8 mouse cellular contexts compared by ENCODE assay signal in the genomic region with DNA sequence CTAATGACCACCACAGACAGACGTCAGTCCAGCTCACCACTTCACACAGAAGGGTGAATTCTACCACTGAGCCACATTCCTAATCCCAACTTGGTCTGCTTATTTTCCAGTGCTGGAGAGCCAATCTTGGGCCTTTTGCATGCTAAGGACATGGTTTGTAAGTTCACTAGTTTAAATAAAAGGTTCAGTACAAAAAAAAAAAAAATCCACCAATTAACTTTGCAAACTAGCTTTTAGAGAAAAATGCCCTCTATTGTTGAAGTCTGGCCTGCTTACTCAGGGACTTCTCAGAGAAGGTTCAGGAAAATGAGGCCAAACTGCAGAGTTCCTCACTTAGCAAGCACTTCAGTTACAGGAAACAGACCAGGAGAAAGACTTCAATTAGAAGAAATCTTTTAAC. TPM values are rescaled to one million over a fixed set of nuclear protein-coding genes. Genes with fewer than 3 reads are reported as not detected.
A peak's percentile ranks its signal among the peaks of the same experiment; 100 is the strongest.
DNase-seq lines count a peak whose midpoint lies in the region; ATAC-seq and TF ChIP-seq lines count a peak whose summit lies in the region.

No protein-coding gene starts in this region.

- intact Hi-C loops in left cerebral cortex, postnatal 36 days (cut with DNase I), result no loop called here

- no peak for TF ChIP-seq EP300 in heart, postnatal 0 days (IDR thresholded peaks at IDR 0.05; ENCODE audit: low read depth)
- no peak for TF ChIP-seq EP300 in MEL (IDR thresholded peaks at IDR 0.05; ENCODE audit: low read depth in 1 of 2, low read length in 2 of 2)

- no peak for TF ChIP-seq CTCF in heart, postnatal 0 days (IDR thresholded peaks at IDR 0.05; ENCODE audit: low read depth)
- TF ChIP-seq CTCF in MEL (IDR thresholded peaks at IDR 0.05 in 2 of 3, conservative IDR thresholded peaks at IDR 0.05 in 1 of 3; ENCODE audit: control insufficient read depth in 1 of 3, insufficient read depth in 1 of 3, low read depth in 2 of 3, low read length in 3 of 3, poor library complexity in 1 of 3, severe bottlenecking in 1 of 3), result no peak

- no peak for TF ChIP-seq RAD21 in MEL (IDR thresholded peaks at IDR 0.05; ENCODE audit: low read depth, low read length)

- peak overlapping the region; percentile 65 for H3K9ac ChIP-seq in heart, postnatal 0 days (replicated peaks; ENCODE audit: low read depth, low read length)
- H3K9ac ChIP-seq in MEL (ENCODE audit: control insufficient read depth, low read depth, low read length, poor library complexity, severe bottlenecking), result peak overlapping the region; percentile 93
- no peak overlapping the region for H3K9ac ChIP-seq in midbrain, embryonic 12.5 days (replicated peaks)

- H3K9me3 ChIP-seq in heart, postnatal 0 days (replicated peaks; ENCODE audit: control insufficient read depth, low read length), result no peaks in the 10 kb centered on the region; the same call in 1 of the 2 replicates
- H3K9me3 ChIP-seq in MEL (replicated peaks; ENCODE audit: insufficient read depth, low read length), result no peaks in the 10 kb centered on the region
- peaks cover 13% of the 10 kb centered on the region for H3K9me3 ChIP-seq in hindbrain, embryonic 10.5 days
- peaks cover 8% of the 10 kb centered on the region; the same call in 1 of the 2 replicates for H3K9me3 ChIP-seq in midbrain, embryonic 12.5 days

- DNase-seq in heart, postnatal 0 days (ENCODE audit: low spot score), result no peak
- no peak for DNase-seq in heart, adult 18-20 months
- DNase-seq in MEL (ENCODE audit: low read depth, low spot score), result peak; percentile 54
- DNase-seq in hindbrain, embryonic 10.5 days (ENCODE audit: low spot score), result no peak
- DNase-seq in frontal cortex, postnatal 36 days (ENCODE audit: low spot score in 2 of 2), result no peak
- DNase-seq in cerebellum, adult 18-20 months, result no peak
- no peak for DNase-seq in left cerebral cortex, postnatal 36 days (ENCODE audit: low spot score in 2 of 2)

- no peaks in the 10 kb centered on the region for H3K27me3 ChIP-seq in heart, postnatal 0 days (ENCODE audit: control insufficient read depth, insufficient read depth, low read length)
- no peaks in the 10 kb centered on the region for H3K27me3 ChIP-seq in MEL (ENCODE audit: control insufficient read depth in 1 of 2, insufficient read depth in 2 of 2, low read length in 2 of 2)
- peaks cover 11% of the 10 kb centered on the region; the same call in 1 of the 2 replicates for H3K27me3 ChIP-seq in hindbrain, embryonic 10.5 days (ENCODE audit: insufficient read depth, poor library complexity, severe bottlenecking)
- peaks cover 28% of the 10 kb centered on the region for H3K27me3 ChIP-seq in midbrain, embryonic 12.5 days

- no peak for TF ChIP-seq POLR2A in MEL (IDR thresholded peaks at IDR 0.05; ENCODE audit: control insufficient read depth in 1 of 2, insufficient read depth in 1 of 2, low read depth in 1 of 2, low read length in 2 of 2, poor library complexity in 1 of 2)

- no peaks in the 10 kb centered on the region; the same call in 1 of the 2 replicates for H3K36me3 ChIP-seq in heart, postnatal 0 days (replicated peaks; ENCODE audit: control insufficient read depth, insufficient read depth, low read length)
- H3K36me3 ChIP-seq in MEL (ENCODE audit: control insufficient read depth in 1 of 2, insufficient read depth in 2 of 2, low read length in 2 of 2), result peaks cover 0 to 22% of the 10 kb centered on the region in 2 experiments; a peak in 2 of 4 replicates
- H3K36me3 ChIP-seq in hindbrain, embryonic 10.5 days, result 0 out of 2 replicates have a peak, but pooled peaks cover under 1% of the 10 kb centered on the region
- H3K36me3 ChIP-seq in midbrain, embryonic 12.5 days, result 0 out of 2 replicates have a peak, but pooled peaks cover 3% of the 10 kb centered on the region

- no peak for ATAC-seq in heart, postnatal 0 days (ENCODE audit: insufficient read depth, low read depth)
- no peak for ATAC-seq in midbrain, embryonic 12.5 days (ENCODE audit: low FRiP score, low read depth)

- peak overlapping the region; percentile 81 for H3K4me3 ChIP-seq in heart, postnatal 0 days (ENCODE audit: low read depth, low read length)
- H3K4me3 ChIP-seq in MEL (ENCODE audit: control insufficient read depth in 1 of 2, insufficient read depth in 1 of 2, low read depth in 2 of 2, low read length in 2 of 2), result peak overlapping the region; percentile 85 to 95
- peak overlapping the region; percentile 75 for H3K4me3 ChIP-seq in hindbrain, embryonic 10.5 days
- peak overlapping the region; percentile 65; the same call in 1 of the 2 replicates for H3K4me3 ChIP-seq in midbrain, embryonic 12.5 days

- 77% methylated on average over 1 of the region's 1 CpGs for WGBS in heart, postnatal 0 days
- whole genome bisulfite sequencing in hindbrain, embryonic 10.5 days, result 69% methylated on average over 1 of the region's 1 CpGs
- WGBS in midbrain, embryonic 12.5 days, result 53% methylated on average over 1 of the region's 1 CpGs

- H3K27ac ChIP-seq in heart, postnatal 0 days (ENCODE audit: low read depth), result no peak overlapping the region
- peak overlapping the region; percentile 61; the same call in 1 of the 2 replicates for H3K27ac ChIP-seq in MEL (ENCODE audit: control insufficient read depth, low read depth, low read length)
- no peak overlapping the region for H3K27ac ChIP-seq in hindbrain, embryonic 10.5 days
- no peak overlapping the region for H3K27ac ChIP-seq in midbrain, embryonic 12.5 days (replicated peaks)

- peak overlapping the region; percentile 79 for H3K4me2 ChIP-seq in heart, postnatal 0 days (ENCODE audit: low read depth, low read length)
- peak overlapping the region; percentile 98 for H3K4me2 ChIP-seq in midbrain, embryonic 12.5 days (replicated peaks)

- H3K4me1 ChIP-seq in heart, postnatal 0 days (ENCODE audit: control insufficient read depth, insufficient read depth), result no peaks in the 10 kb centered on the region; the same call in 1 of the 2 replicates
- H3K4me1 ChIP-seq in MEL (ENCODE audit: control insufficient read depth in 1 of 2, insufficient read depth in 2 of 2, low read length in 2 of 2), result peaks cover 2 to 7% of the 10 kb centered on the region in 2 experiments; a peak in 3 of 4 replicates
- peaks cover 12% of the 10 kb centered on the region for H3K4me1 ChIP-seq in hindbrain, embryonic 10.5 days (replicated peaks)
- peaks cover 8% of the 10 kb centered on the region for H3K4me1 ChIP-seq in midbrain, embryonic 12.5 days

- peaks cover 20% of the 10 kb centered on the region for H3K79me2 ChIP-seq in MEL (ENCODE audit: control insufficient read depth, insufficient read depth, low read length, poor library complexity)

TF ChIP-seq in MEL, 35 proteins besides CTCF, POLR2A, EP300 and RAD21:
- TF ChIP-seq ZNF384 (IDR thresholded peaks at IDR 0.05; ENCODE audit: low read depth, low read length) (peak; percentile 96), HCFC1 (IDR thresholded peaks at IDR 0.05; ENCODE audit: low read depth, low read length) (peak; percentile 56; the same call in 1 of the 2 replicates), RCOR1 (IDR thresholded peaks at IDR 0.05; ENCODE audit: low read depth, low read length) (no peak)

RNA-seq across cellular contexts. Expression of gene Ggact, which starts 1.4 kb away (rescaled TPM):
- 28.8 and 52.6 TPM in 2 replicates for total RNA-seq in heart, postnatal 0 days (2014; rRNA removed; ENCODE audit: low replicate concordance)
- polyA plus RNA-seq in heart, postnatal 0 days (2015; fragmentation: Nextera tagmentation; extraction: Ambion mirVana), result 23.4 and 26.7 TPM in 2 replicates
- total RNA-seq in heart, adult 18-20 months (2021), result 10 to 100 TPM; 24.9 to 25.7 TPM
- 47.9 and 54.0 TPM in 2 replicates for total RNA-seq in MEL (2012; rRNA removed)
- 10 to 100 TPM in 1 of 2 experiments, not detected in 1; 64.8 TPM for polyA plus RNA-seq in MEL (2012; ENCODE audit: insufficient read depth in 1 of 2, insufficient read length in 2 of 2, low read depth in 1 of 2, low replicate concordance in 2 of 2, missing spikeins in 1 of 2)
- 4.3 and 5.8 TPM in 2 replicates for polyA plus RNA-seq in hindbrain, embryonic 10.5 days (2016; fragmentation: Nextera tagmentation; extraction: Ambion mirVana)
- polyA plus RNA-seq in midbrain, embryonic 12.5 days (2016; fragmentation: Nextera tagmentation; extraction: Ambion mirVana), result 5.1 and 8.4 TPM in 2 replicates
- 10 to 100 TPM; 28.8 to 32.1 TPM for total RNA-seq in left cerebral cortex, postnatal 36 days (2021)
